Mouse (Mus musculus): ENCODE data around the gene Ptms.

DNA sequence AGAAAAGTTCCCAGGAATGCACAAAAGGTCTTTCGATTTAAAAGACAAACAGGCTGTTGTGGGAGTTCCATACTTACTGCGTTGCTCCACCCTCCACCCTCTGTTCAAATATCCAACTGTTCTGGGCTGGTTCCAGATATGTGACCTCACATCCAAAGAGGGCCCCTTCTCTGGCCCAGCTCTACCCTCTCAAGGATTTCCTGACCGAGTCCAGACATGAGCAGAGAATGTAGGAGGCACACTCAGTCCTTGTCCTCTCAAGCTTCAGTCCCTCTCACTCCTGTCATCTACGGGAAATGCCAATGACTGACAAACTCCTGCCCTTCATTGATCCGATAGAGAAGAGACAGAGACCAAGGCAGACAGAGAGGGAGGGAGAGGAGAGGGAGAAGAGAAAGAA, 6.0 kb upstream of the Ptms start:
- TF ChIP-seq EP300 (IDR thresholded peaks at IDR 0.05) (no peak), CTCF (IDR thresholded peaks at IDR 0.05) (no peak)

All from lung, postnatal 0 days (tissue).